Mouse (Mus musculus) liver, embryonic 14.5 days (tissue): Measurements from ENCODE around the gene Rab43. TPM values are rescaled to one million over a fixed set of nuclear protein-coding genes. Genes with fewer than 3 reads are reported as not detected.

ENCODE experiments used
- ATAC-seq: fragments of 200-750 bp; cut with Nextera tagmentation; 2 replicates; pipeline ENCODE4 v1.8.0; 2017; ENCODE audit warnings: moderate number of reproducible peaks, mild to moderate bottlenecking, moderate library complexity; ENCODE audit not compliant: insufficient read depth
- DNase-seq, 3 experiments: peaks; one replicate each; pipeline ENCODE4 v3.0.0-alpha.2; 2012 to 2013; ENCODE audit warnings: low read depth in 3 of 3, low spot score in 3 of 3
- H3K27ac ChIP-seq: fragments of 300-500 bp; sonication (generic); 2 replicates; pipeline ENCODE4 v1.5.1; 2014; ENCODE audit warnings: moderate library complexity, mild to moderate bottlenecking, control low read depth, inconsistent platforms
- H3K27me3 ChIP-seq: fragments of 300-500 bp; sonication (generic); 2 replicates; pipeline ENCODE4 v1.6.1; 2014; ENCODE audit warnings: mild to moderate bottlenecking, low read length, moderate library complexity; ENCODE audit not compliant: control insufficient read depth, insufficient read depth
- H3K36me3 ChIP-seq: fragments of 300-500 bp; sonication (generic); replicated peaks from 2 replicates; pipeline ENCODE4 v1.6.1; 2014; ENCODE audit warnings: low read depth; ENCODE audit not compliant: control insufficient read depth, insufficient read depth
- H3K4me1 ChIP-seq, 2 experiments: fragments of 200-500 bp in 1 of 2; fragments of 300-500 bp in 1 of 2; sonication (generic) in 1 of 2; replicated peaks; 2 replicates each; pipeline ENCODE4 v1.6.1; 2012 to 2014; ENCODE audit warnings: antibody characterized with exemption in 1 of 2, inconsistent platforms in 1 of 2, low read length in 1 of 2; ENCODE audit not compliant: control insufficient read depth in 2 of 2, insufficient read depth in 2 of 2
- H3K4me2 ChIP-seq: fragments of 300-500 bp; sonication (generic); 2 replicates; pipeline ENCODE4 v1.6.1; 2014; ENCODE audit warnings: low read depth, mild to moderate bottlenecking, control low read depth, moderate library complexity
- H3K4me3 ChIP-seq, 2 experiments: fragments of 200-500 bp in 1 of 2; fragments of 300-500 bp in 1 of 2; sonication (generic) in 1 of 2; 2 replicates each; pipeline ENCODE4 v1.5.1; 2012 to 2014; ENCODE audit warnings: low read depth in 2 of 2, low read length in 2 of 2, mild to moderate bottlenecking in 2 of 2, control low read depth in 1 of 2, inconsistent platforms in 1 of 2, moderate library complexity in 1 of 2; ENCODE audit not compliant: insufficient read depth in 1 of 2
- H3K9ac ChIP-seq: fragments of 300-500 bp; sonication (generic); replicated peaks from 2 replicates; pipeline ENCODE4 v1.6.1; 2014; ENCODE audit warnings: mild to moderate bottlenecking, control low read depth, moderate library complexity
- H3K9me3 ChIP-seq: fragments of 300-500 bp; sonication (generic); 2 replicates; pipeline ENCODE4 v1.6.1; 2016; ENCODE audit warnings: low read length, mixed read lengths; ENCODE audit not compliant: control insufficient read depth
- CTCF ChIP-seq: IDR thresholded peaks from 2 replicates; pipeline ENCODE4 v1.5.1; 2016; ENCODE audit warnings: antibody characterized with exemption, low read depth, control low read depth
- EP300 ChIP-seq: IDR thresholded peaks from 2 replicates; pipeline ENCODE4 v1.6.1; 2016; ENCODE audit warnings: antibody characterized with exemption, low read depth
- WGBS: fragments of 180-500 bp; shearing (Covaris S2); extraction: QIAGEN DNeasy Blood & Tissue Kit; methylation state at CpG from one replicate; pipeline ENCODE4 v1.1.7; 2014; ENCODE audit not compliant: insufficient replicate concordance; 5-methylcytosine and 5-hydroxymethylcytosine counted together
- polyA plus RNA-seq, 2 experiments: library from polyadenylated mRNA; depleted of rRNA in 1 of 2; stranded (reverse) in 1 of 2; unstranded in 1 of 2; fragments of >200 nt; fragmentation: Nextera tagmentation in 1 of 2; extraction: Ambion mirVana in 1 of 2; gene quantifications; 2 replicates each; pipeline versions ENCODE4 v1.2.1 to v1.2.3; 2012 to 2014

Rab43 gene
- polyA plus RNA-seq, 2 experiments, result 21.9 to 25.9 TPM

DNA sequence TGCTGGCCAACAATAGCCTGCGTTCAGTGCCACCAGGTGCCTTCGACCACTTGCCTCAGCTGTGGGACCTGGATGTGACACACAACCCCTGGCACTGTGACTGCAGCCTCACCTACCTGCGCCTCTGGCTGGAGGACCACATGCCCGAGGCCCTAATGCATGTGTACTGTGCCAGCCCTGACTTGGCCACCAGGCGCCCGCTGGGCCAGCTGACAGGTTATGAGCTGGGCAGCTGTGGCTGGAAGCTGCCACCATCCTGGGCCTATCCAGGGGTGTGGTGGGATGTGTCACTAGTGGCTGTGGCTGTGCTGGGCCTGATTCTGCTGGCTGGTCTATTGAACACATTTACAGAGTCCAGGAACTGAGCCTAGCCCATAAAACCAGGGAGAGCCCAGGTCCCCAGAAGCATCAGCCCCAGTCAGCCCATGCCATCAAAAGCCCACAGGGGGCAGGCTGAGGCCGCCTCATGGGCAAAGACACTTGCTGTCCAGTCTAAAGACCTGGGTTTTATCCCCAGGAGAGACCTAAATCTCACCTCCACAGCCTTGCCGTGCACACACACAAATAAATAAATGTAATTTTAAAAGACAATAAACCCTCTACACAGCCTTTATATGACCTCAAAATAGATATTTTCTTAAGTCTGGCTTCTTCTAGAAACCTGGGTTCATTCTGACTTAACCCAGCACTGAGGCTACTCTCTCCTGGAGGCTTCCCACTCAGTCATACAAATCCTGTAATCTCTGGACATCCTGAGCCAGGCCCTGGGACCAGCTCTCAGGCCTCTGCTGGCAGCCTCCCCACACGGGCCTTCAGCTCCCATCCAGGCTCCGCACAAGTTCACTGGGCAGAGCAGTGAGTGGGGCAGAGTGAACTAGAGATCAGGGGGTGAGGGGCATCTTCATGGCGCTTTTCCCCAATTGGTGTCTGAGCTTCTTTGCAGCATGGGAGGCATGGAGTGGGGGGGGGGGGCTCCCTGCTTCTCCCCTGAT, 32.5 kb downstream of the Rab43 start:
- H3K9me3 ChIP-seq, result no peaks in the 10 kb centered on the region
- no peak overlapping the region for H3K4me3 ChIP-seq
- TF ChIP-seq EP300 (no peak), CTCF (peak; percentile 57)
- ATAC-seq (no peak), DNase-seq (no peak)
- no peaks in the 10 kb centered on the region for H3K36me3 ChIP-seq
- H3K4me2 ChIP-seq, result no peak overlapping the region
- WGBS, result 85% methylated on average over 11 of the region's 11 CpGs
- H3K27ac ChIP-seq, result no peak overlapping the region; the same call in 1 of the 2 replicates
- H3K4me1 ChIP-seq, result peaks cover 23 to 37% of the 10 kb centered on the region in 2 experiments
- no peaks in the 10 kb centered on the region for H3K27me3 ChIP-seq
- H3K9ac ChIP-seq, result no peak overlapping the region

- no peak overlapping the region for H3K4me3 ChIP-seq
- H3K4me1 ChIP-seq, result peaks cover 21 to 34% of the 10 kb centered on the region in 2 experiments
- DNase-seq, result no peak
- peak overlapping the region; percentile 1; the same call in 1 of the 2 replicates for H3K9ac ChIP-seq
- no peaks in the 10 kb centered on the region for H3K9me3 ChIP-seq
- TF ChIP-seq CTCF (no peak), EP300 (no peak)
- H3K27me3 ChIP-seq, result no peaks in the 10 kb centered on the region
- 49% methylated on average over 11 of the region's 11 CpGs for WGBS
- no peaks in the 10 kb centered on the region for H3K36me3 ChIP-seq
- ATAC-seq, result no peak
- H3K4me2 ChIP-seq, result peak overlapping the region; percentile 77; the same call in 1 of the 2 replicates
- peak overlapping the region; percentile 54 for H3K27ac ChIP-seq
Measured at GRCm38 (mm10) chr6:87778294-87779173, 33.4 kb downstream of the Rab43 start.

GRCm38 (mm10) chr6:87777842-87778241, 34.1 kb downstream of the Rab43 start, which contains the start of gene Gp9:
Gp9 (plus strand) TSS chr6:87778072.
- peak within 1 kb of the TSS; percentile 97 for H3K27ac ChIP-seq
- H3K27me3 ChIP-seq, result no peaks in the 10 kb centered on the region
- no peaks in the 10 kb centered on the region for H3K9me3 ChIP-seq
- no peak for ATAC-seq
- H3K4me3 ChIP-seq, result peak within 1 kb of the TSS; percentile 47
- no peak for DNase-seq
- H3K4me1 ChIP-seq, result peaks cover 21 to 31% of the 10 kb centered on the region in 2 experiments
- no peaks in the 10 kb centered on the region for H3K36me3 ChIP-seq
- H3K9ac ChIP-seq, result peak within 1 kb of the TSS; percentile 80
- WGBS, result 38% methylated on average over 2 of the region's 2 CpGs
- no peak for TF ChIP-seq EP300
- no peak for TF ChIP-seq CTCF
- peak within 1 kb of the TSS; percentile 77 for H3K4me2 ChIP-seq

DNA sequence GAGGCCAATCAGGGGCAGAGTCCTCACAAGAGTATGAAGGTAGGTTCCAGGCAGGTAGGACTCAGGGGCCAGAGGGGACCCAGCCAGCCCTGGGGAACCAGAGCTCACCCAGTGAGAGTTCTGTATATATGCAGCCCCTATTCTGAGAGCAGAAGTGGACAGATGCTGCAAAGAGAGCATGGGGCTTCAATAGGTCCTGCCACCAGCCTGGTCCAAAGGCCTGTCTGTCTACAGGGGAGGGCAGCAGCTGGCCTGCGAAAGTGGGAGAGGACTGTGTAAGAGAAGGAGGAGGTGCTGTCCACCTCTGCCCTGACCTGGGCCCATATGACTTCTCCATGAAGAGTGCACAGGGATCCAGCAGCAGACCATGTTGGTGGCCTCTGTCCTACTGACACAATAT, 35.3 kb downstream of the Rab43 start:
- WGBS, result 45% methylated on average over 1 of the region's 1 CpGs
- peak overlapping the region; percentile 77 for H3K4me2 ChIP-seq
- DNase-seq (no peak), ATAC-seq (peak; percentile 13; the same call in 1 of the 2 replicates)
- H3K9ac ChIP-seq, result peak overlapping the region; percentile 80
- H3K27me3 ChIP-seq, result no peaks in the 10 kb centered on the region
- H3K4me1 ChIP-seq, result peaks cover 21 to 31% of the 10 kb centered on the region in 2 experiments
- H3K36me3 ChIP-seq, result no peaks in the 10 kb centered on the region
- no peaks in the 10 kb centered on the region for H3K9me3 ChIP-seq
- TF ChIP-seq CTCF (no peak), EP300 (no peak)
- peak overlapping the region; percentile 97 for H3K27ac ChIP-seq
- H3K4me3 ChIP-seq, result peak overlapping the region; percentile 47
